Mouse (Mus musculus): ENCODE results near the gene Iqschfp. TPM values are rescaled to one million over a fixed set of nuclear protein-coding genes. Genes with fewer than 3 reads are reported as not detected.

The Iqschfp gene
- polyA plus RNA-seq, 1 experiment from 2014 or later: 0.12 TPM

GRCm38 (mm10) chr3:68282844-68283594, 391.0 kb downstream of the Iqschfp start:
- no peak overlapping the region for H3K4me3 ChIP-seq
- DNase-seq (ENCODE audit: low spot score): no peak
- 60% methylated on average over 7 of the region's 7 CpGs for WGBS
- no peak overlapping the region for H3K27ac ChIP-seq
- no peaks in the 10 kb centered on the region for H3K36me3 ChIP-seq
- H3K9me3 ChIP-seq: no peaks in the 10 kb centered on the region
- no peaks in the 10 kb centered on the region for H3K27me3 ChIP-seq (ENCODE audit: insufficient read depth, poor library complexity, severe bottlenecking)
- peaks cover 3% of the 10 kb centered on the region; the same call in 1 of the 2 replicates for H3K4me1 ChIP-seq (replicated peaks)

- Histone ChIP-seq H3K36me3 (no peaks in the 10 kb centered on the region), H3K9me3 (no peaks in the 10 kb centered on the region), H3K4me1 (replicated peaks) (peaks cover 3% of the 10 kb centered on the region; the same call in 1 of the 2 replicates), H3K4me3 (no peak overlapping the region), H3K27me3 (ENCODE audit: insufficient read depth, poor library complexity, severe bottlenecking) (no peaks in the 10 kb centered on the region), H3K27ac (no peak overlapping the region)
- no peak for DNase-seq (ENCODE audit: low spot score)
- 76% methylated on average over 10 of the region's 10 CpGs for WGBS
Measured at GRCm38 (mm10) chr3:68283595-68283991, 391.6 kb downstream of the Iqschfp start.

- 86% methylated on average over 2 of the region's 2 CpGs for WGBS
- H3K9me3 ChIP-seq: no peaks in the 10 kb centered on the region
- peaks cover 3% of the 10 kb centered on the region; the same call in 1 of the 2 replicates for H3K4me1 ChIP-seq (replicated peaks)
- no peaks in the 10 kb centered on the region for H3K27me3 ChIP-seq (ENCODE audit: insufficient read depth, poor library complexity, severe bottlenecking)
- H3K36me3 ChIP-seq: no peaks in the 10 kb centered on the region
- no peak overlapping the region for H3K4me3 ChIP-seq
- H3K27ac ChIP-seq: no peak overlapping the region
- DNase-seq (ENCODE audit: low spot score): no peak
Measured at GRCm38 (mm10) chr3:68284500-68284899, 392.5 kb downstream of the Iqschfp start.

GRCm38 (mm10) chr3:68296752-68297151, 404.7 kb downstream of the Iqschfp start:
- Histone ChIP-seq H3K4me3 (no peak overlapping the region), H3K9me3 (no peaks in the 10 kb centered on the region), H3K27ac (no peak overlapping the region), H3K27me3 (ENCODE audit: insufficient read depth, poor library complexity, severe bottlenecking) (no peaks in the 10 kb centered on the region), H3K36me3 (no peaks in the 10 kb centered on the region), H3K4me1 (replicated peaks) (no peaks in the 10 kb centered on the region)
- DNase-seq (ENCODE audit: low spot score): no peak
- WGBS: 92% methylated on average over 7 of the region's 7 CpGs

GRCm38 (mm10) chr3:68305647-68306046, 413.6 kb downstream of the Iqschfp start:
- H3K4me3 ChIP-seq: no peak overlapping the region
- no peaks in the 10 kb centered on the region for H3K9me3 ChIP-seq
- no peaks in the 10 kb centered on the region for H3K36me3 ChIP-seq
- H3K4me1 ChIP-seq (replicated peaks): no peaks in the 10 kb centered on the region
- H3K27me3 ChIP-seq (ENCODE audit: insufficient read depth, poor library complexity, severe bottlenecking): no peaks in the 10 kb centered on the region
- WGBS: 29% methylated on average over 1 of the region's 1 CpGs
- no peak for DNase-seq (ENCODE audit: low spot score)
- no peak overlapping the region for H3K27ac ChIP-seq

GRCm38 (mm10) chr3:68306726-68307125, 414.7 kb downstream of the Iqschfp start:
- 31% methylated on average over 4 of the region's 4 CpGs for WGBS
- H3K27ac ChIP-seq: no peak overlapping the region
- no peaks in the 10 kb centered on the region for H3K36me3 ChIP-seq

GRCm38 (mm10) chr3:68325575-68325974, 433.5 kb downstream of the Iqschfp start:
- Histone ChIP-seq H3K4me3 (no peak overlapping the region), H3K9me3 (no peaks in the 10 kb centered on the region), H3K4me1 (replicated peaks) (no peaks in the 10 kb centered on the region), H3K27ac (no peak overlapping the region), H3K36me3 (no peaks in the 10 kb centered on the region), H3K27me3 (ENCODE audit: insufficient read depth, poor library complexity, severe bottlenecking) (no peaks in the 10 kb centered on the region)
- no peak for DNase-seq (ENCODE audit: low spot score)
- 86% methylated on average over 6 of the region's 6 CpGs for WGBS

More at GRCm38 (mm10) chr3:68306726-68307125, 414.7 kb downstream of the Iqschfp start:
- Histone ChIP-seq H3K4me3 (no peak overlapping the region), H3K9me3 (no peaks in the 10 kb centered on the region), H3K4me1 (replicated peaks) (no peaks in the 10 kb centered on the region), H3K27me3 (ENCODE audit: insufficient read depth, poor library complexity, severe bottlenecking) (no peaks in the 10 kb centered on the region)
- no peak for DNase-seq (ENCODE audit: low spot score)

- H3K36me3 ChIP-seq: no peaks in the 10 kb centered on the region
- no peak overlapping the region for H3K4me3 ChIP-seq
- WGBS: 65% methylated on average over 2 of the region's 2 CpGs
- DNase-seq (ENCODE audit: low spot score): no peak
- H3K27ac ChIP-seq: no peak overlapping the region
- no peaks in the 10 kb centered on the region for H3K9me3 ChIP-seq
- no peaks in the 10 kb centered on the region for H3K27me3 ChIP-seq (ENCODE audit: insufficient read depth, poor library complexity, severe bottlenecking)
- no peaks in the 10 kb centered on the region for H3K4me1 ChIP-seq (replicated peaks)
Measured at GRCm38 (mm10) chr3:68332515-68332914, 440.5 kb downstream of the Iqschfp start.

GRCm38 (mm10) chr3:68335501-68335900, 443.5 kb downstream of the Iqschfp start:
- H3K36me3 ChIP-seq: no peaks in the 10 kb centered on the region
- no peaks in the 10 kb centered on the region for H3K4me1 ChIP-seq (replicated peaks)
- WGBS: 90% methylated on average over 4 of the region's 4 CpGs

GRCm38 (mm10) chr3:68350624-68351023, 458.6 kb downstream of the Iqschfp start:
- H3K4me3 ChIP-seq: no peak overlapping the region
- H3K27ac ChIP-seq: no peak overlapping the region
- no peaks in the 10 kb centered on the region for H3K36me3 ChIP-seq
- H3K4me1 ChIP-seq (replicated peaks): peaks cover 6% of the 10 kb centered on the region
- peaks cover 7% of the 10 kb centered on the region; the same call in 1 of the 2 replicates for H3K9me3 ChIP-seq
- H3K27me3 ChIP-seq (ENCODE audit: insufficient read depth, poor library complexity, severe bottlenecking): no peaks in the 10 kb centered on the region
- DNase-seq (ENCODE audit: low spot score): no peak
- WGBS: 81% methylated on average over 6 of the region's 6 CpGs

More at GRCm38 (mm10) chr3:68335501-68335900, 443.5 kb downstream of the Iqschfp start:
- DNase-seq (ENCODE audit: low spot score): no peak
- Histone ChIP-seq H3K4me3 (no peak overlapping the region), H3K27ac (no peak overlapping the region), H3K9me3 (no peaks in the 10 kb centered on the region), H3K27me3 (ENCODE audit: insufficient read depth, poor library complexity, severe bottlenecking) (no peaks in the 10 kb centered on the region)

- H3K4me1 ChIP-seq (replicated peaks): peaks cover 6% of the 10 kb centered on the region
- no peak overlapping the region for H3K27ac ChIP-seq
- DNase-seq (ENCODE audit: low spot score): no peak
- H3K9me3 ChIP-seq: peaks cover 7% of the 10 kb centered on the region; the same call in 1 of the 2 replicates
- 70% methylated on average over 3 of the region's 3 CpGs for WGBS
- H3K36me3 ChIP-seq: no peaks in the 10 kb centered on the region
- H3K27me3 ChIP-seq (ENCODE audit: insufficient read depth, poor library complexity, severe bottlenecking): no peaks in the 10 kb centered on the region
- H3K4me3 ChIP-seq: no peak overlapping the region
Measured at GRCm38 (mm10) chr3:68351461-68351860, 459.4 kb downstream of the Iqschfp start.

- Histone ChIP-seq H3K27ac (no peak overlapping the region), H3K4me3 (no peak overlapping the region), H3K9me3 (peaks cover 7% of the 10 kb centered on the region; the same call in 1 of the 2 replicates), H3K4me1 (replicated peaks) (peaks cover 6% of the 10 kb centered on the region), H3K27me3 (ENCODE audit: insufficient read depth, poor library complexity, severe bottlenecking) (no peaks in the 10 kb centered on the region), H3K36me3 (no peaks in the 10 kb centered on the region)
- WGBS: 86% methylated on average over 7 of the region's 7 CpGs
- DNase-seq (ENCODE audit: low spot score): no peak
Measured at GRCm38 (mm10) chr3:68352961-68353360, 460.9 kb downstream of the Iqschfp start.

- Histone ChIP-seq H3K9me3 (peaks cover 7% of the 10 kb centered on the region; the same call in 1 of the 2 replicates), H3K4me3 (no peak overlapping the region), H3K36me3 (no peaks in the 10 kb centered on the region), H3K4me1 (replicated peaks) (peaks cover 6% of the 10 kb centered on the region), H3K27ac (no peak overlapping the region), H3K27me3 (ENCODE audit: insufficient read depth, poor library complexity, severe bottlenecking) (no peaks in the 10 kb centered on the region)
- DNase-seq (ENCODE audit: low spot score): no peak
- WGBS: 67% methylated on average over 3 of the region's 3 CpGs
Measured at GRCm38 (mm10) chr3:68353492-68353891, 461.5 kb downstream of the Iqschfp start.
